Mouse (Mus musculus) liver, embryonic 12.5 days (tissue): ENCODE results near the gene Aspn. TPM values are rescaled to one million over a fixed set of nuclear protein-coding genes. Genes with fewer than 3 reads are reported as not detected.

Experiments used
- ATAC-seq: fragments of 200-750 bp; cut with Nextera tagmentation; 2 replicates; pipeline ENCODE4 v1.8.0; 2017; ENCODE audit warnings: moderate number of reproducible peaks, mild to moderate bottlenecking, moderate library complexity
- H3K27ac ChIP-seq: fragments of 300-500 bp; sonication (generic); 2 replicates; pipeline ENCODE4 v1.5.1; 2016; ENCODE audit warnings: mild to moderate bottlenecking
- H3K27me3 ChIP-seq: fragments of 300-500 bp; sonication (generic); replicated peaks from 2 replicates; pipeline ENCODE4 v1.6.1; 2016; ENCODE audit warnings: mild to moderate bottlenecking, moderate library complexity
- H3K36me3 ChIP-seq: fragments of 300-500 bp; sonication (generic); 2 replicates; pipeline ENCODE4 v1.6.1; 2016; ENCODE audit warnings: mild to moderate bottlenecking, moderate library complexity
- H3K4me1 ChIP-seq: fragments of 300-500 bp; sonication (generic); 2 replicates; pipeline ENCODE4 v1.6.1; 2016
- H3K4me2 ChIP-seq: fragments of 300-500 bp; sonication (generic); 2 replicates; pipeline ENCODE4 v1.6.1; 2016; ENCODE audit warnings: mild to moderate bottlenecking, moderate library complexity
- H3K4me3 ChIP-seq: fragments of 300-500 bp; sonication (generic); 2 replicates; pipeline ENCODE4 v1.5.1; 2016; ENCODE audit warnings: mild to moderate bottlenecking, moderate library complexity
- H3K9ac ChIP-seq: fragments of 300-500 bp; sonication (generic); 2 replicates; pipeline ENCODE4 v1.6.1; 2016; ENCODE audit warnings: mild to moderate bottlenecking, moderate library complexity
- H3K9me3 ChIP-seq: fragments of 300-500 bp; sonication (generic); replicated peaks from 2 replicates; pipeline ENCODE4 v1.6.1; 2016; ENCODE audit warnings: mild to moderate bottlenecking, moderate library complexity
- WGBS: fragments of 180-500 bp; shearing (Covaris S2); methylation state at CpG from one replicate; pipeline ENCODE4 v1.1.7; 2016; ENCODE audit not compliant: insufficient replicate concordance; 5-methylcytosine and 5-hydroxymethylcytosine counted together
- polyA plus RNA-seq: library from polyadenylated mRNA; unstranded; fragments of >200 nt; fragmentation: Nextera tagmentation; extraction: Ambion mirVana; gene quantifications from 2 replicates; pipeline ENCODE4 v1.2.1, GENCODE M21; 2016

Gene Aspn
- polyA plus RNA-seq, 1 experiment from 2014 or later: 0.26 TPM

DNA sequence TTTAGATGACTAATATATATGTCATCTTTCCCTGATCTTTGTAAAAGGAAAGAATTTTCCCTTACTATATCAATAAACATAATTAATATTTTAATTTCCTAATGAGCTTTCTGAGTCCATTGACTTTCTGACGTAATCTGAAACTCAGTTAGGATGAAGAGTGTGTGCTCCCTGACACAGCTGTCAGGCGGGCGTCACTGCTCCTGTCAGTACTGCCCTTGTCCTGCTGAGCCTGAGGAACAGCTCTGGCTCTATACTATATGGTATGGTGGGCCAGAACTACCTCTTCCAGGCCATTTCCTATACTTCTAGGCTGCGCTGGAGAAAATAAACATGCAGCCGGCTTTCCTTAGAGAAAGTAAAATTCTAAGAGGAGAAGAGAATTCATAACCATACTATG, 10.3 kb downstream of the Aspn start:
- Histone ChIP-seq H3K9ac (no peak overlapping the region), H3K4me1 (0 out of 2 replicates have a peak, but pooled peaks cover 3% of the 10 kb centered on the region), H3K36me3 (no peaks in the 10 kb centered on the region), H3K27ac (no peak overlapping the region), H3K4me2 (no peak overlapping the region), H3K27me3 (no peaks in the 10 kb centered on the region), H3K4me3 (no peak overlapping the region), H3K9me3 (no peaks in the 10 kb centered on the region)
- ATAC-seq: no peak
- 79% methylated on average over 5 of the region's 5 CpGs for whole genome bisulfite sequencing

GRCm38 (mm10) chr13:49556203-49556602, 12.0 kb downstream of the Aspn start:
- Histone ChIP-seq H3K27me3 (no peaks in the 10 kb centered on the region), H3K4me1 (peaks cover 17% of the 10 kb centered on the region), H3K4me3 (no peak overlapping the region), H3K4me2 (no peak overlapping the region), H3K36me3 (no peaks in the 10 kb centered on the region), H3K9ac (no peak overlapping the region), H3K27ac (no peak overlapping the region), H3K9me3 (no peaks in the 10 kb centered on the region)
- 63% methylated on average over 1 of the region's 1 CpGs for WGBS
- no peak for ATAC-seq

GRCm38 (mm10) chr13:49556924-49557323, 12.7 kb downstream of the Aspn start:
- 33% methylated on average over 1 of the region's 1 CpGs for WGBS
- Histone ChIP-seq H3K9ac (no peak overlapping the region), H3K9me3 (no peaks in the 10 kb centered on the region), H3K27me3 (no peaks in the 10 kb centered on the region), H3K4me2 (no peak overlapping the region), H3K27ac (no peak overlapping the region), H3K4me3 (no peak overlapping the region), H3K4me1 (peaks cover 22% of the 10 kb centered on the region), H3K36me3 (no peaks in the 10 kb centered on the region)
- ATAC-seq: no peak

- H3K9me3 ChIP-seq: no peaks in the 10 kb centered on the region
- peaks cover 23% of the 10 kb centered on the region for H3K4me1 ChIP-seq
- WGBS: 33% methylated on average over 2 of the region's 2 CpGs
- ATAC-seq: peak; percentile 76; the same call in 1 of the 2 replicates
- H3K4me3 ChIP-seq: no peak overlapping the region
- H3K4me2 ChIP-seq: no peak overlapping the region
- H3K36me3 ChIP-seq: no peaks in the 10 kb centered on the region
- H3K27me3 ChIP-seq: no peaks in the 10 kb centered on the region
- no peak overlapping the region for H3K27ac ChIP-seq
- no peak overlapping the region for H3K9ac ChIP-seq
These were observed 14.9 kb downstream of the Aspn start for GRCm38 (mm10) chr13:49559185-49559584.

DNA sequence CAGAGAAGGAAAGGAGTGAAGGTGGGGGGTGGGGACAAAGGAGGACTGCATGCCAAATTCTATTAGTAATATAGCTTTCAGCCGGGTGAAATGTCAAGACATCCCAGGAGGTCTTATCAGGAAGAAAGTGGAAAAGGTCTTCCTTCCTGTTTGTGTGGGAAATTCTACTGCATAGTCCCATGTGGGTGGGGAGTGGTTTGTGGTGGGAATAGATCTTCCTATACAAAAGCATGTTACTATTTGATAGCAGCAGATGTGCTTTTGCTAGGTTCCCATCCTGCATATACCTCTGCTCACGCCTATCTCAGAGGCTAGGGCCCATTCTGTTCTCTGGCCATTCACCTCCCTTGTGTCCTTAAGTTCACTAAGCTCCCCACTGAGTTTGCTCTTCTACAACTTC, 16.6 kb downstream of the Aspn start:
- Histone ChIP-seq H3K4me3 (no peak overlapping the region), H3K9me3 (no peaks in the 10 kb centered on the region), H3K27ac (0 out of 2 replicates have a peak overlapping the region, but pooled peaks have one; percentile 45), H3K4me2 (peak overlapping the region; percentile 22; the same call in 1 of the 2 replicates), H3K27me3 (no peaks in the 10 kb centered on the region), H3K9ac (no peak overlapping the region), H3K4me1 (peaks cover 34% of the 10 kb centered on the region), H3K36me3 (no peaks in the 10 kb centered on the region)
- ATAC-seq: peak; percentile 83
- 13% methylated on average over 2 of the region's 2 CpGs for WGBS

- no peak overlapping the region for H3K9ac ChIP-seq
- ATAC-seq: peak; percentile 55; the same call in 1 of the 2 replicates
- 54% methylated on average over 1 of the region's 1 CpGs for WGBS
- peaks cover 32% of the 10 kb centered on the region for H3K4me1 ChIP-seq
- H3K27me3 ChIP-seq: no peaks in the 10 kb centered on the region
- H3K9me3 ChIP-seq: no peaks in the 10 kb centered on the region
- no peak overlapping the region for H3K4me3 ChIP-seq
- no peak overlapping the region for H3K4me2 ChIP-seq
- no peaks in the 10 kb centered on the region for H3K36me3 ChIP-seq
- no peak overlapping the region for H3K27ac ChIP-seq
These were observed 20.1 kb downstream of the Aspn start for GRCm38 (mm10) chr13:49564347-49564746.

GRCm38 (mm10) chr13:49570371-49570770, 26.1 kb downstream of the Aspn start:
- WGBS: 39% methylated on average over 3 of the region's 3 CpGs
- no peak overlapping the region for H3K4me3 ChIP-seq
- H3K27me3 ChIP-seq: no peaks in the 10 kb centered on the region
- no peaks in the 10 kb centered on the region for H3K9me3 ChIP-seq
- H3K4me1 ChIP-seq: peaks cover 30% of the 10 kb centered on the region
- 0 out of 2 replicates have a peak overlapping the region, but pooled peaks have one; percentile 22 for H3K9ac ChIP-seq
- peak overlapping the region; percentile 45 for H3K4me2 ChIP-seq
- H3K27ac ChIP-seq: peak overlapping the region; percentile 71
- peak; percentile 73 for ATAC-seq
- no peaks in the 10 kb centered on the region for H3K36me3 ChIP-seq

DNA sequence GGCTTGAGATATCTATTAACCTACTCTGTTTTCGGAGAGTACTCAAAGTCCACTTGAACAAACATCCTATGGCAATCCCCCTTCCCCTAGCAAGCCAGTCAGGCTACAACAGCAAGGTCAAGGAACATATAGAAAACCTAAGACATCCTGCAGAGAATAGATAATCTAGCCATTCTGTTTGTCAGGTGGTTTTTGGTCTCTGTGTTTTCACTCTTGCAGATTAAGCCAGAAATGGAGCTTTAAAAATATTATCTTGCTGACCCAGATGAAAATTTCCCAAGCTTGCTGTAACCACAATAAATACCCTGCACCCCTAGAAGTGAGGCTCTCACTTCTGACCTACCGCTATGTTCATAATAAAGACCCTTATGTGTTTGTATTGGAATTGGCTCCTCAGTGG, 27.2 kb downstream of the Aspn start:
- Histone ChIP-seq H3K36me3 (no peaks in the 10 kb centered on the region), H3K4me2 (peak overlapping the region; percentile 45), H3K4me1 (peaks cover 30% of the 10 kb centered on the region), H3K27ac (peak overlapping the region; percentile 71), H3K4me3 (no peak overlapping the region), H3K27me3 (no peaks in the 10 kb centered on the region), H3K9ac (0 out of 2 replicates have a peak overlapping the region, but pooled peaks have one; percentile 42), H3K9me3 (no peaks in the 10 kb centered on the region)
- ATAC-seq: peak; percentile 87
- WGBS: 16% methylated on average over 2 of the region's 2 CpGs

DNA sequence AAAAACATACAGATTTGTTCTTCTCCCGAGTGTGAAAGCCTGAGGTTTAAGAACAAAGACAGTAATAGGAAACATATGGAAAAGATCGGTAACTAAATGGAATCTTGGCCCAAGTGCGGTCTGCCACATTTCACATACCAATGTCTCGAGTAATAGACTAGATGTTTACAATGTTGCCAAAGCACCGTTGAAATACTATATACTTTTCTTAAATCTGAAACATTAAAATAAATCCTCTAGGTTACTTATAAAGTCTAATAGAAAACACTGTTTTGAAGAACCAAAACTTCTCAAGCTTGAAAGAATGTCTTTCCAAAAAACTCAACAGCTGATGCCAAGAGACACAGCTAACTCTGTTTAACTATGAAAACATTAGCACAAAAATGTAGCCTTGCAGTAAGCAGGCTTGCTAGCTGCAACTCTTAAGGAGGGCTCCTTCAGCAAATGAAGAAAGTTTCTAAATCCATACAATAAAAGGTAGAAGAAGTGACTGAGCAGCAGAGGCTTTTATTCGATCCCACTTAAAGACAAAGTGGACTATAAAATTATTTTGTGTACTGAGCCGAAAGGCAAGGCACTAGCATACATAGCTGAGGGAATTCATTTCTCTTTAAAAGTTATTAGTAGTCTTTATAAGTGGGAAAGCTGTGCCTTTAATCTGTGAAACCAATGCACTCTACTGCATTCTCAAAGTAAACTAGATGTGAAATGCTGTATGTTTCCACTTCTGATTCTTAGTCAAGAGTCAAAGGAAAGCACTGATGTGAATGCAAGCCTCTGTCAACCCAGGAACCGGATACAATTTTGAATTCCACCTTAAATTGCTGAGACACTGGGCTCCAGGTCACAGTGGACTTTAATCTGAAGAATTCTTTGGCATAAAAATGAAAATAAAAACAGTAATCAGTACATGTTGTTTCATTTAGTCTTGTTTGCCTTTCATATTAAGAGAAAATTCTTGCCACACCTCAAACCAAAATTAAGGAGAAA, 37.6 kb downstream of the Aspn start, which contains the start of gene Omd:
Gene Omd (plus strand): TSS at position 922 of the 990 bp plus-strand sequence.
- WGBS: 80% methylated on average over 8 of the region's 8 CpGs
- H3K9ac ChIP-seq: no peak within 1 kb of the TSS
- H3K36me3 ChIP-seq: no peaks in the 10 kb centered on the region
- H3K27me3 ChIP-seq: no peaks in the 10 kb centered on the region
- no peak for ATAC-seq
- H3K9me3 ChIP-seq: no peaks in the 10 kb centered on the region
- no peak within 1 kb of the TSS for H3K4me3 ChIP-seq
- H3K4me2 ChIP-seq: no peak within 1 kb of the TSS
- H3K4me1 ChIP-seq: peaks cover under 1% of the 10 kb centered on the region; the same call in 1 of the 2 replicates
- H3K27ac ChIP-seq: no peak within 1 kb of the TSS

GRCm38 (mm10) chr13:49583859-49584258, 39.6 kb downstream of the Aspn start:
- ATAC-seq: no peak
- Histone ChIP-seq H3K4me3 (no peak overlapping the region), H3K27me3 (no peaks in the 10 kb centered on the region), H3K36me3 (no peaks in the 10 kb centered on the region), H3K27ac (no peak overlapping the region), H3K9me3 (no peaks in the 10 kb centered on the region), H3K9ac (no peak overlapping the region), H3K4me2 (no peak overlapping the region), H3K4me1 (peaks cover 6% of the 10 kb centered on the region; the same call in 1 of the 2 replicates)

DNA sequence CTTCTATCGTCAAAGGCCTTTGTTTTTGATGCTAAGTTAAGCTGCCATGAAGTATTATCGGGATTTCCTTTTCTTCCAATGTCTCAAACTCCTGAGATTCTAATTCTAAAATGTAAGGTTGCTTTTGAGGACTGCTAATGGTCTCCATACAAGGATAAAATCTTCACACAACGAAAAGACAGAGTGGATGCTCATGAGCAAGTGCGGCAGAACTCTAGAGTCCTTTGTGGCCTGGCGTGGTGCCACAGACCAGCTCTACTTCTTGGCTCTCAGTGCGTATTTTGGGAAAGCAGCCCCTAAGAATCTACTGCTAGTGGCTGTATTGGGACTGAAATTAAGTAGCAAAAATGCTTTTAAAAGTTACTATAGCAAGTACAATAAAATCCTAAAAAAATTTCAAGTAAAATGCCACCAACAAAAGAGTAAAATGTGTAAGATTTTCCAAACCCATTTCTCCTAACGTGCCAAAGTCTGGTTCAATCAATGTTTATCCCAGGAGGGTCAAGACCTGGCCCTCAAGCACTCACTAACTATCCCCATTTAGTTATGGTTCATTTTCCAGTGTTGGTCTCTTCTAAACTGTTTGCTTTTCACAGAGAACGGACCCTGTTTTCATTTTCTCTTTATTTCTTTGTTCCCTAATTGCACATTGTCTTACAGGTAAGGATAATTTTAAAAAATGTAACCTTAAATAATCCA, 40.2 kb downstream of the Aspn start:
- Histone ChIP-seq H3K4me2 (no peak overlapping the region), H3K9me3 (no peaks in the 10 kb centered on the region), H3K27me3 (no peaks in the 10 kb centered on the region), H3K4me1 (peaks cover 6% of the 10 kb centered on the region; the same call in 1 of the 2 replicates), H3K27ac (no peak overlapping the region), H3K36me3 (no peaks in the 10 kb centered on the region), H3K9ac (no peak overlapping the region), H3K4me3 (no peak overlapping the region)
- WGBS: 80% methylated on average over 8 of the region's 8 CpGs
- no peak for ATAC-seq

- ATAC-seq: no peak
These were observed 41.8 kb downstream of the Aspn start for GRCm38 (mm10) chr13:49586062-49586461.

More at GRCm38 (mm10) chr13:49586062-49586461, 41.8 kb downstream of the Aspn start:
- H3K4me2 ChIP-seq: no peak overlapping the region
- H3K36me3 ChIP-seq: no peaks in the 10 kb centered on the region
- WGBS: 91% methylated on average over 6 of the region's 6 CpGs
- H3K27me3 ChIP-seq: no peaks in the 10 kb centered on the region
- H3K9ac ChIP-seq: no peak overlapping the region
- H3K4me1 ChIP-seq: peaks cover 6% of the 10 kb centered on the region; the same call in 1 of the 2 replicates
- H3K4me3 ChIP-seq: no peak overlapping the region
- H3K9me3 ChIP-seq: no peaks in the 10 kb centered on the region
- no peak overlapping the region for H3K27ac ChIP-seq
